Mouse (Mus musculus) bone marrow macrophage, adult 2 months (primary cell): ENCODE data around the gene Celf5.

Source experiments
- CTCF ChIP-seq: IDR thresholded peaks from 2 replicates; pipeline ENCODE4 v1.5.1; 2012; ENCODE audit warnings: low read depth, mild to moderate bottlenecking, low read length, moderate library complexity
- POLR2A ChIP-seq: IDR thresholded peaks from 2 replicates; pipeline ENCODE4 v1.6.1; 2012; ENCODE audit warnings: mild to moderate bottlenecking, low read depth, low read length, borderline replicate concordance

DNA sequence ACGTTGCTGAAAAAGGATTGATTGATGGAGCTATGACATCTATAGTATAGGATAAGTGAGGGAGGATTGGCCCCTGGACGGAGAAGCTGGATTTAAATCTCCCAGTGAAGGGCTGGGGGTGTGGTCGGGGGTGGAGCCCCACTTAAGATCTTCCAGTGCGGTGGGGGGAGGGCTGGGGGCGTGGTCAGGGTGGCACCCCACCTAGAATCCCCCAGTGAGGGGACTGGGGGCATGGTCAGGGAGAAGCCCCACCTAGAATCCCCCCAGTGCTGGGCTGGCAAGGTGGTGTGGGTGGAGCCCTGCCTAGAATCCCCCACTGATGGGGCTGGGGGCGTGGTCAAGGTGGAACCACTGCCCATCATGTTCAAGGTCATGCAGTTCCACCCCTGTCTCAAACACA is 24.6 kb upstream of the Celf5 start:
- no peak for TF ChIP-seq POLR2A
- TF ChIP-seq CTCF: no peak
